Mouse (Mus musculus) megakaryocyte, embryonic 14.5 days (primary cell): ENCODE measurements around the gene Rhot1.

Experiments
- FLI1 ChIP-seq: IDR thresholded peaks from 2 replicates; pipeline ENCODE4 v1.6.1; 2012; ENCODE audit warnings: low read length, inconsistent platforms, mixed read lengths
- GATA1 ChIP-seq: IDR thresholded peaks from 3 replicates; pipeline ENCODE4 v1.6.1; 2012; ENCODE audit warnings: mixed read lengths, low read length, inconsistent platforms, borderline replicate concordance

GRCm38 (mm10) chr11:80271096-80271495, 62.3 kb downstream of the Rhot1 start:
- no peak for TF ChIP-seq GATA1
- TF ChIP-seq FLI1 = no peak
